Mouse (Mus musculus) left cerebral cortex, postnatal 4 days (tissue): ENCODE data around the gene Adam15. TPM values are rescaled to one million over a fixed set of nuclear protein-coding genes. Genes with fewer than 3 reads are reported as not detected.

Source experiments
- DNase-seq: peaks from one replicate; pipeline ENCODE4 v3.0.0-alpha.2; 2022
- intact Hi-C: fragments of 180-260 bp; cut with DNase I; formaldehyde crosslinking; loops from one replicate; pipeline ENCODE4 v1.15.1; 2025
- total RNA-seq, 2 experiments: library from RNA; stranded (reverse); gene quantifications; 2 replicates each; pipeline ENCODE4 v1.2.3; 2021

Gene Adam15
- total RNA-seq, 2 experiments from 2014 or later: 84.1 to 91.0 TPM

- no peak for DNase-seq
- intact Hi-C loops: no loop called here
Observed at GRCm38 (mm10) chr3:89355512-89355902, 5.7 kb upstream of the Adam15 start.

GRCm38 (mm10) chr3:89354816-89355511 is 5.2 kb upstream of the Adam15 start:
- intact Hi-C loops: no loop called here
- peak; percentile 85 for DNase-seq

- DNase-seq: no peak
- intact Hi-C loops: no loop called here
Observed at GRCm38 (mm10) chr3:89351271-89351670, 1.5 kb upstream of the Adam15 start.

GRCm38 (mm10) chr3:89348911-89349868 is 606 bp downstream of the Adam15 start:
- intact Hi-C loops: no loop called here
- no peak for DNase-seq

GRCm38 (mm10) chr3:89347916-89348315 is 1.9 kb downstream of the Adam15 start:
- intact Hi-C loops: no loop called here
- DNase-seq: no peak

- DNase-seq: no peak
- intact Hi-C loops: no loop called here
Observed at GRCm38 (mm10) chr3:89346815-89347540, 2.8 kb downstream of the Adam15 start.

- intact Hi-C loops: no loop called here
- peak; percentile 58 for DNase-seq
Observed at GRCm38 (mm10) chr3:89343279-89343678, 6.5 kb downstream of the Adam15 start.

GRCm38 (mm10) chr3:89341794-89342193 is 8.0 kb downstream of the Adam15 start:
- no peak for DNase-seq
- intact Hi-C loops: no loop called here

GRCm38 (mm10) chr3:89340465-89340864 is 9.3 kb downstream of the Adam15 start:
- peak; percentile 89 for DNase-seq
- intact Hi-C loops: no loop called here

- intact Hi-C loops: no loop called here
Observed at GRCm38 (mm10) chr3:89339416-89339815, 10.4 kb downstream of the Adam15 start.

GRCm38 (mm10) chr3:89337721-89338578 is 11.8 kb downstream of the Adam15 start, which contains the start of gene Efna4:
TSS of gene Efna4 (minus strand) at chr3:89338028.
- intact Hi-C loops: no loop called here
- DNase-seq: peak; percentile 46

More at GRCm38 (mm10) chr3:89339416-89339815, 10.4 kb downstream of the Adam15 start:
- DNase-seq: peak; percentile 78

- intact Hi-C loops: no loop called here
- no peak for DNase-seq
Observed at GRCm38 (mm10) chr3:89337062-89337720, 12.6 kb downstream of the Adam15 start.

- intact Hi-C loops: no loop called here
- DNase-seq: no peak
Observed at GRCm38 (mm10) chr3:89336529-89336928, 13.3 kb downstream of the Adam15 start.

- peak; percentile 78 for DNase-seq
- intact Hi-C loops: no loop called here
Observed at GRCm38 (mm10) chr3:89333053-89333452, 16.7 kb downstream of the Adam15 start.

- DNase-seq: peak; percentile 68
- intact Hi-C loops: no loop called here
Observed at GRCm38 (mm10) chr3:89332476-89332875, 17.3 kb downstream of the Adam15 start.

GRCm38 (mm10) chr3:89332013-89332412 is 17.8 kb downstream of the Adam15 start:
- intact Hi-C loops: no loop called here
- no peak for DNase-seq

- intact Hi-C loops: no loop called here
- no peak for DNase-seq
Observed at GRCm38 (mm10) chr3:89331561-89331960, 18.2 kb downstream of the Adam15 start.

- intact Hi-C loops: no loop called here
- DNase-seq: no peak
Observed at GRCm38 (mm10) chr3:89330948-89331347, 18.8 kb downstream of the Adam15 start.

GRCm38 (mm10) chr3:89330346-89330745 is 19.4 kb downstream of the Adam15 start:
- peak; percentile 72 for DNase-seq
- intact Hi-C loops: no loop called here
